Mouse (Mus musculus): ENCODE measurements around the gene Lysmd3.

Gene Lysmd3

DNA sequence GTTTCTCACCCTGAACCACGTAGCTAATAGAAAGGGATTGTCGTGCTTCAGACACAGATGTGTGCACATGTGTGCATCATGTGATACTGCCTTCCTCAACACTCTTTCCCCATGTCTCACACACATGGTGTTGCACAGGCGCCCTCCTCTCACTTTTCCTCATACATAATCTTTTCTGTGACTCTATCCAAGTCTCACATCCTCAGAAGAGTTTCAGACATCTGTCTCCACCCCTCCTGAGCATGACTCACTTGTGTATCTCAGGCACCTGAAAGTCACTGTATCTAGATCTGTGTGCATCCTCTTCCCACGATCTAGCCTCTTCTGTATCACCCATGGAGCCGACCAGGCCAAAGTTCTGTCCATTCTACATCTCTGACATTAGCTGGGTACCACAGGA, 10.2 kb downstream of the Lysmd3 start:
- no peak for DNase-seq (ENCODE audit: low spot score in 2 of 2)

- DNase-seq (ENCODE audit: low spot score in 2 of 2), result no peak
Measured at GRCm38 (mm10) chr13:81675333-81675732, 17.9 kb downstream of the Lysmd3 start.

- no peak for DNase-seq (ENCODE audit: low spot score in 2 of 2)
Measured at GRCm38 (mm10) chr13:81683107-81683506, 25.6 kb downstream of the Lysmd3 start.

GRCm38 (mm10) chr13:81684258-81684657, 26.8 kb downstream of the Lysmd3 start:
- DNase-seq (ENCODE audit: low spot score in 2 of 2), result no peak

- no peak for DNase-seq (ENCODE audit: low spot score in 2 of 2)
Measured at GRCm38 (mm10) chr13:81684884-81685283, 27.4 kb downstream of the Lysmd3 start.

DNA sequence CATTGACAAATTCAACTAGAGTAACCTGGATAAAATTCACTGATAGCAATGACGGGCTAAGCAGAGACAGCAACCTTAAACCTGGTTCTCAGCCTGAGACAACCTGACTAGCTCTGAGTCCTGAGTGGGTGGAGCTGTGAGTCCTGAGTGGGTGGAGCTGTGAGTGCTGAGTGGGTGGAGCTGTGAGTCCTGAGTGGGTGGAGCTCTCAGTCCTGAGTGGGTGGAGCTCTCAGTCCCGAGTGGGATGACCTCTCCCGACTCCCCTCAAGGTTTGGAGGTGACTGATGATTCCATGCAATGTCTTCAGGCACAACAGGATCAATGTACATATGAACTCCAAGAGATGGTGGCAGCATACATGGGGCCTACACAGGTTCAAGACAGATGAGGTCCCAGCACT, 32.1 kb downstream of the Lysmd3 start:
- no peak for DNase-seq (ENCODE audit: low spot score in 2 of 2)

- DNase-seq (ENCODE audit: low spot score in 2 of 2), result no peak
Measured at GRCm38 (mm10) chr13:81690477-81690876, 33.0 kb downstream of the Lysmd3 start.

GRCm38 (mm10) chr13:81691606-81692005, 34.1 kb downstream of the Lysmd3 start:
- peak in 1 of 2 experiments; percentile 23 for DNase-seq (ENCODE audit: low spot score in 2 of 2)

- DNase-seq (ENCODE audit: low spot score in 2 of 2), result no peak
Measured at GRCm38 (mm10) chr13:81694446-81694845, 37.0 kb downstream of the Lysmd3 start.

DNA sequence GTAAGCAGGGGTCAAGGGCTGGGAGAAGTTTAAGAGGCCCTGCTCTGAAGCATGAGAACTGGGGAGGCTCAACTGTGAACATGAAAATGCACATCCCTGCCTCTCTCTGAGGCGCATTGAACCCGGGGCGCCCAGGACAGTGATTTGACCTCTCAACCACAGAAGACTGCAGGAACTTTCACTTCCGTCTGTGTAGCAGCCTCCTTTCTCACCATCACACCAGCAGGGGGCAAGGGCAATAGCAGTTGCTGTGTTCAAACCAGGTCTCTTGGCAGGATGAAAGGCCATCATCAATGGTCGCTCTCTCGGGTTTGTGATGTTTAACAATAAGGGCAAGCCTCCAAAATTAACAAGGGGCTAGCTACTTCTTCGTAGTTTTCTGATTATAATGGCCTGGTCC, 45.7 kb downstream of the Lysmd3 start:
- DNase-seq (ENCODE audit: low spot score in 2 of 2), result no peak

DNA sequence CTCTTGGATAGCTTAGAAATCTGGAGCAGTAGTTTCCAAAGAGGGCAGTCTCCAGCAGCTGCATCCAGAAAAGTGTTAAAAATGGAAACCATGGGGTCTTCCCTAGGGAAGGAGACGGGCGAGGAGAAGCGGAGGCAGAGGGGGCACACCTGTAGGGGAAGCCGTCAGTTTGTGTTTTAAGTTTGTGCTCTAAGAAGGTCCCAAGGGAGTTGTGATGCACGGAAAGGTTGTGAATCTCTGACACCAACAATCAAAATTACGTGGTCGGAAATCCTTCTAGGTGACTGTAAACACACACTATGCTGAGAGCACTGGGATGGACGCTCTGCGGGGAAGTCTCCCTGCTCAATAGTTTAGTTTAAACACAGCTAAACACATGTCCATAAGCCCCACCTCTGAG, 46.2 kb downstream of the Lysmd3 start:
- DNase-seq (ENCODE audit: low spot score in 2 of 2), result no peak

GRCm38 (mm10) chr13:81706311-81706710, 48.8 kb downstream of the Lysmd3 start:
- no peak for DNase-seq (ENCODE audit: low spot score in 2 of 2)

- no peak for DNase-seq (ENCODE audit: low spot score in 2 of 2)
Measured at GRCm38 (mm10) chr13:81709805-81710204, 52.3 kb downstream of the Lysmd3 start.

GRCm38 (mm10) chr13:81710266-81710665, 52.8 kb downstream of the Lysmd3 start:
- peak in 1 of 2 experiments; percentile 21 for DNase-seq (ENCODE audit: low spot score in 2 of 2)

- peak; percentile 97 to 99 for DNase-seq (ENCODE audit: low spot score in 2 of 2)
Measured at GRCm38 (mm10) chr13:81710775-81711545, 53.5 kb downstream of the Lysmd3 start, which contains the start of the genes Polr3g and Mblac2. TSS of gene Polr3g (minus strand) at chr13:81711013. TSS of gene Mblac2 (plus strand) at chr13:81711341.

DNA sequence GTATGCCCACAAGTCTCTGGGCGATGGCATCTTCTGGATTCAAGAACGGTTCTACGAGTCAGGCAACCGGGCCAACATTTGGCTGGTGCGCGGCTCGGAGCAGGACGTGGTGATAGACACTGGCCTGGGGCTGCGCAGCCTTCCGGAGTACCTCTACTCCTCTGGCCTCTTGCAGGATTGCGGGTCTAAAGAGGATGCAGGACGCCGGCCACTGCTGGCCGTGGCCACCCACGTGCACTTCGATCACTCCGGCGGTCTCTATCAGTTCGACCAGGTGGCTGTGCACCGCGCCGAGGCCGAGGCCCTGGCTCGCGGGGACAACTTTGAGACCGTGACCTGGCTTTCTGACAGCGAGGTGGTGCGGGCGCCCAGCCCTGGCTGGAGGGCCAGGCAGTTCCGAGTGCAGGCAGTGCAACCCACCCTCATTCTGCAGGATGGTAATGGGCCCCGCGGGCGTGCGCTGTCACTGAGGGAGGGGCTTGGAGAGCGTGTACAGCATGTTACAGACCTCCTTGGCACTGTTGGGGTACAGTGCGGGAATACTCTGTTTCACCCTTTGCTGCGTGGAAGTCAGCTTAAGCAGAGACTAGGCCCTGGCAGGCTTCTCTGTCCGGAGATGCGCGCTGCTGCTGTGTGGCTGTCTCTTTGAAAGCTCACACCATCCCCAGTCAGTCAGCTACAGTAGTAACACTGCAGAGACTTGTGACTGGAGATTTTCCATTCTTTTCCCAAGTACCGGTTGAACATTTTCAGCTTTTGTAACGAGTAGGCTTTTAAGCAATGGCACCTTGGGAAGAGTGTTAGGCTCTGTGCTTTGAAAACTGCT, 54.3 kb downstream of the Lysmd3 start:
- no peak for DNase-seq (ENCODE audit: low spot score in 2 of 2)

DNA sequence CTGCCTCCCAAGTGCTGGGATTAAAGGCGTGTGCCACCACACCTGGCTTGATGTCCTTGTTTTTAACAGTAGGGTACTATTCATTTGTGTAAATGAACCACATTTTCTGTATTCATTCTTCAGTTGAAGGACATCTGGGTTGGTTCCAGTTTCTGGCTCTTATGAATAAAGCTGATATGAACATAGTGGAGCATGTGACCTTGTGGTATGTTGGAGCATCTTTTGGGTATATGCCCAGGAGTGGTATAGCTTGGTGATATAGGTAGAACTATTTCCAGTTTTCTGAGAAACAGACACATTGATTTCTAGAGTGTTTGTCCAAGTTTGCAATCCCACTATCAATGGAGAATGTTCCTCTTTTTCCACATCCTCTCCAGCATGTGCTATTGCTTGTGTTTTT, 56.4 kb downstream of the Lysmd3 start:
- no peak for DNase-seq (ENCODE audit: low spot score in 2 of 2)
